Mouse (Mus musculus) left cerebral cortex, adult 6 months (tissue): ENCODE results near the gene Depp1. TPM values are rescaled to one million over a fixed set of nuclear protein-coding genes. Genes with fewer than 3 reads are reported as not detected.

Source experiments
- long read RNA-seq, 2 experiments: library from polyadenylated mRNA; unstranded; transcript quantifications; one replicate each; pipeline ENCODE4 v2.0.0; 2019 to 2020
- polyA plus RNA-seq: library from polyadenylated mRNA; unstranded; fragments of <200 nt; fragmentation: Nextera tagmentation; gene quantifications from 2 replicates; pipeline ENCODE4 v1.2.3, GENCODE M21; 2021

Depp1 gene
- 0.59 and 1.3 TPM in 2 replicates for polyA plus RNA-seq
- long read RNA-seq, experiment 1, partial matches to known transcripts = 0 of 2 reads
- long read RNA-seq, experiment 1, other reads (novel, unspliced or antisense) = 0 of 2 reads
- long read RNA-seq, experiment 2 = 0 reads

GRCm38 (mm10) chr6:116650406-116650805 is at the start of gene Depp1:
Gene Depp1, plus strand, starts transcription at chr6:116650609.

GRCm38 (mm10) chr6:116628539-116629171 is 21.8 kb upstream of the Depp1 start, which contains the start of gene Zfp422:
Gene Zfp422, minus strand, starts transcription at chr6:116628999.

GRCm38 (mm10) chr6:116673471-116674282 is 23.3 kb downstream of the Depp1 start, which contains the start of gene Rassf4:
Gene Rassf4, minus strand, starts transcription at chr6:116673952.

Other genes starting within 250 kb of the Depp1 start
- 0.44 and 0.45 TPM in 2 replicates for gene Alox5, start 189.4 kb upstream of the Depp1 start, polyA plus RNA-seq
- not detected in 2 replicates for gene Olfr211, start 161.5 kb upstream of the Depp1 start, polyA plus RNA-seq
- gene Olfr212, start 144.1 kb upstream of the Depp1 start, polyA plus RNA-seq = not detected in 2 replicates
- gene Olfr213, start 112.2 kb upstream of the Depp1 start, polyA plus RNA-seq = not detected in 2 replicates
- gene Gm5580, start 99.5 kb upstream of the Depp1 start, polyA plus RNA-seq = 0.16 and 0.64 TPM in 2 replicates
- not detected in 2 replicates for gene Olfr214, start 96.4 kb upstream of the Depp1 start, polyA plus RNA-seq
- not detected in 2 replicates for gene Olfr215, start 66.4 kb upstream of the Depp1 start, polyA plus RNA-seq
- gene Zfp422, start 21.6 kb upstream of the Depp1 start, polyA plus RNA-seq = 18.2 and 24.3 TPM in 2 replicates
- 4.4 and 4.5 TPM in 2 replicates for gene Rassf4, start 23.3 kb downstream of the Depp1 start, polyA plus RNA-seq
- 0.03 TPM in 1 of 2 replicates, not detected in the other for gene Tmem72, start 66.3 kb downstream of the Depp1 start, polyA plus RNA-seq